Mouse (Mus musculus): ENCODE data around the gene Slc12a1.

Slc12a1 gene

DNA sequence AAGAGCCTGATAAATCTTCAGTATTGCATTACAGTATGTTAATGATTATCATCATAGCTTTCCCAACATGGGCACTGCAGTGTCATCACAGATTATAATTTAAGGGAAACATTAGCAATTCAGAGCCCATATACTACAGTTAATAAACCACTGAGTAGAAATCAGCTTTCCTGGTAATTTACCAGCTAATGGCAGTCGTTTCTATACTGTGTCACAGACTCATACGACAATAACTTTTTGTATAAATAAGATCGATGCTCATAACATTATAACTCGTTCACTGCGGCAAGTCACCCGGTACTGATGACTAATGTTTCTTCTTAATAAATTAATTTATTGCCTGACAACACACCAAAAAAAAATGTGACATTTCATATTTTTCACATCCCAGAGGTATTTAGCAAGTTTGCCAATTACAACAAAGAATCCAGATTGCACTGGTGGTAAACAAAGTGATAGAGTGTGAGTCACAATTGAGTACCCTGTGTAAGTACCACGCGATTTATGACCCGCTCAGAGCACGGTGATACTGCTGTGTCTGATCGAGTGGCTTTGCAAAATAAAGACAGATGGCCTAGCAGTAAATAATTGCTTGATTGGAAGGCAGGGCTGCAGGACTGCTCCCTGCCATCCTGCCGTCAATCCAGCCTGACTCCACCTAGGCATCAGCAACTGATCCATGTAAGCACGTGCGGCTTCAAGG, 56.7 kb downstream of the Slc12a1 start:
- DNase-seq (ENCODE audit: low read depth): no peak

DNA sequence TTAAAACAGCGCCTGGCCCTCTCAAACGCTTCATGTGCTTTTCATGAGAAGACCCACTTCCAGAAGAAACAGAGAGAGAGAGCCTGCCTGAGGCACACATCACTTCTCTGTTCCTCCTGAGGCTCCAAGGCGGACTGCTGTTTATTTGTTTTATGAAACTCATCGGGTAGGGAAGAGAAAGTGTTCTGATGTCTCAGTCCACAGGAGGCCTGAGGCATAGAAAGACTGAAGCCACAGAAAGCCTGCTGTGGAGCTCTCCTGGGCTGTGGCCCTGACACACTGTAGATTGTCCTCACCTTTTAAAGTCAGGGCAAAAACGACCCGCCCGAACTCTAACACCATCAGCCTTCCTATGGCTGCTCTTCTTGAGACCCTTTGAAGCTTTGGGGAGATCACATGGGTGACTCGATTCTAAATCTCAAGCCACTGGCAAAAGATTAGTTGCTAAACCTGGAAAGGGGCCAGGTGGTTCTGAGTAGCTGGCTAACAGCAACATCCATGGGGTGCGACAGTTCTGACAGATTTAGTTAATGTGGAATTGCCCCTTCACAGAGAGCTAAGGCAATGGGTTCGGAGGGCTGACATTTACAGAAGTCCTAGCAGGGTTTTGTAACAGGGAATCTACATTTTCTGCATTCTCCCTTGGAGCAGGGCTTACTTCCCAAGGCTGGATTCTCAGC, 59.7 kb downstream of the Slc12a1 start:
- DNase-seq (ENCODE audit: low read depth): no peak

GRCm38 (mm10) chr2:125214592-125214991, 62.3 kb downstream of the Slc12a1 start:
- peak; percentile 72 for DNase-seq (ENCODE audit: low read depth)

- no peak for DNase-seq (ENCODE audit: low read depth)
These were observed 65.0 kb downstream of the Slc12a1 start for GRCm38 (mm10) chr2:125217286-125217685.

GRCm38 (mm10) chr2:125218566-125218965, 66.3 kb downstream of the Slc12a1 start:
- DNase-seq (ENCODE audit: low read depth): no peak

- DNase-seq (ENCODE audit: low read depth): no peak
These were observed 67.0 kb downstream of the Slc12a1 start for GRCm38 (mm10) chr2:125219268-125219667.

DNA sequence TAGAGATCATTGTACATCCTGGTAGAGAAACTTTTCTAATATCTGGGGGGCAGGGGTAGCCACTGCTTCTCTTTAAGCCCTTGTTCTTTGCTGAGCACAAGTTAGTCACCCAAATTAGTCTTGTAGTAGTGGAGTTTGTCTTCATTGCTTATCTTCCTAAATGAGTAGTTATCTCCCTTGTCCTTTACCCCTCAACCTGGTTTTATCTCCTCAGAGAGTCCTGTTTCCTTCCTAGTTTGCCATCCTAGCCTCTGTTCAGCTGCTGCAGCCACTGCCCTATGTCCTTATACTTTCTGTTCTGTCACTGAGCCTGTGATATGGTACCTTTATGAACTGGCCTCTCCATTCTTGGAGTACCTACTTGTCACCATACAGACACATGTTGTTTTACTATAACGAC, 69.4 kb downstream of the Slc12a1 start:
- DNase-seq (ENCODE audit: low read depth): no peak

- no peak for DNase-seq (ENCODE audit: low read depth)
These were observed 76.4 kb downstream of the Slc12a1 start for GRCm38 (mm10) chr2:125228472-125229409.

DNA sequence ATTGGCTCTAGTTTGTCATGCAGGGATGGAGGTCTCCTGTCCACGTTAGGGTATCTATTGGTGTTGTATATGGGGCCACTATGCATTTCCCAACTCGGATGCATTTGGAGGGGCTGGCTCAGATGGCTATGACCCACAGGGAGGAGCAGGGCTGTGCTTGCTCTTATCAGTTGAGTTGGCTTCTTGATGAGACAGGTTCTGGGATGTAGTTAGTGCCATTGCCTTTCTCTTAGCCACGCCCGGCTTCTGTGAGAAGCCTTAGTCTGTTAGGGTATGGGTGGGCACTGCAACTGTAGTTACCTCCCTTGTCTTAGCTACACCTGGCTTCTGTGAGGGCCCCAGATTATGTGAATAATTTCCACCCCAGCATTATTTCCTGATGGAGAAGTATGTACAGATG, 79.9 kb downstream of the Slc12a1 start:
- no peak for DNase-seq (ENCODE audit: low read depth)

DNA sequence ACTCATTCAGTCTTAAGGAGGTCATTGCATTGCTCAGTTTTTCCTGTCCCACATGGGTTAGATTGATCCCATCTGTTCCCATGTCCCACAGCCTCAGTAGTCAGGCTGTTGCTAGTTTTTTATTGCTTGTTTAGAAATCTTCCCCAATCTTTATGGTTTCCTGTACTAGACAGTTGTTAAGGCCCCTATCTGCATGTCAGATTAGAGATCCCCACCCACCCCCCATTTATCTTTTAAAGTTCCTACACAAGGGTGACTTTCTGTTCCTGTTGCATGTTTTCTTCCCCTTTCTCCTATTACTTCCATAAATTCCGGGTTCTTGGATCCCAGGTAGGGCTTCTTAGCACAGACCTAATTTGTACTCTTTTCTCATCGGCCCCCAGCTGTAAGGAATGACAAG, 81.2 kb downstream of the Slc12a1 start:
- no peak for DNase-seq (ENCODE audit: low read depth)

DNA sequence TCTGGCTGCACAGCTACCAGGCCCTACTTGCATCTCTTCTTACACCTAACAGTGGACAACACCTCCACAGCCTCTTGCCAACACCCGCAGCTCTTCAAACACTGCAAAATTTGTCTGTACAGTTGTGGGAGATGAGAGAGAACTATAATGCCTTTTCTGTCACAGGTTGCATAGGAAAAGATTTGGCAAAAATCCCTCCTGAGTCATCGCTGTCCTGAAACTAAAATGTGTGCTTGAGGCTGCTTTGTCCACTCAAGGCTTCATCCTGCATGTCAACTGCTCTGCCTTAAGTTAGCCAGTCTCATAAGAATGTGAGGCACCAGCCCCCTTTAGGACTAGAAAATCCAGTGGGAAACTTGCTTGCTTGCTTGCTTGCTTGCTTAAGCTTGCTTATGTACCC, 81.7 kb downstream of the Slc12a1 start:
- no peak for DNase-seq (ENCODE audit: low read depth)

DNA sequence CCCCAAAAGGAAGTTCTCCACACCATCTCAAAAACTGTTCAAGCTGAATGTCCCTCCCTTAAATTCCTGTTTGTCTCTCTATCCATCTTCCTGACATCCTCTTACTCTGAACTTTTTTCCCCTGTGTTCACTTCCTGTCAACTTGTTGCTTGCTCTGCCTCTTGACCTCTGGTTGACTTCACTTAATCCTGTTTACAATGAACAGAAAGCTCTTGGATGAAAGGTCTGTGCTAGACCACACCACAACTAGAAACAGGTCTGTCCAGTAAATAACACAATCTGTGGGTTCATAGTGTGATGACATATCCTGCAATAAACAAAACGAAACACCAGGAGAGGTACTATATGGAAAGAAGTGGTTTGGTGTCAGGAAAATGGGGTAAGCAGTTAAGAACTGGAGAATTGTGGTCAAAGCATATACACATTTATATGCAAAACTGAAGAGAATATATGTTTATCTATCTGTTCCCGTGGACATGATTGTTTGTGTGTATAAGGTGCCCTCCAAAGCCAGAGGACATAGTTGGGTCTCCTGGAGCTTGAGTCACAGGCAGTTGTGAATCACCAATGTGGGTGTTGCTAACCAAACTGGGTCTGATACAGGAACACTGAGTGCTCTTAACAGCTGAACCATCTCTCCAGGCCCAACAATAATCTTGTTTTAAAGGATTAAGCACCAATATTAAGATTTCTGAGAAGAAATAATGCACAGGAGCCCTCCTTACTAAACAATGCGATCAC, 93.4 kb downstream of the Slc12a1 start:
- no peak for DNase-seq (ENCODE audit: low read depth)

GRCm38 (mm10) chr2:125246669-125247068, 94.4 kb downstream of the Slc12a1 start:
- DNase-seq (ENCODE audit: low read depth): no peak

DNA sequence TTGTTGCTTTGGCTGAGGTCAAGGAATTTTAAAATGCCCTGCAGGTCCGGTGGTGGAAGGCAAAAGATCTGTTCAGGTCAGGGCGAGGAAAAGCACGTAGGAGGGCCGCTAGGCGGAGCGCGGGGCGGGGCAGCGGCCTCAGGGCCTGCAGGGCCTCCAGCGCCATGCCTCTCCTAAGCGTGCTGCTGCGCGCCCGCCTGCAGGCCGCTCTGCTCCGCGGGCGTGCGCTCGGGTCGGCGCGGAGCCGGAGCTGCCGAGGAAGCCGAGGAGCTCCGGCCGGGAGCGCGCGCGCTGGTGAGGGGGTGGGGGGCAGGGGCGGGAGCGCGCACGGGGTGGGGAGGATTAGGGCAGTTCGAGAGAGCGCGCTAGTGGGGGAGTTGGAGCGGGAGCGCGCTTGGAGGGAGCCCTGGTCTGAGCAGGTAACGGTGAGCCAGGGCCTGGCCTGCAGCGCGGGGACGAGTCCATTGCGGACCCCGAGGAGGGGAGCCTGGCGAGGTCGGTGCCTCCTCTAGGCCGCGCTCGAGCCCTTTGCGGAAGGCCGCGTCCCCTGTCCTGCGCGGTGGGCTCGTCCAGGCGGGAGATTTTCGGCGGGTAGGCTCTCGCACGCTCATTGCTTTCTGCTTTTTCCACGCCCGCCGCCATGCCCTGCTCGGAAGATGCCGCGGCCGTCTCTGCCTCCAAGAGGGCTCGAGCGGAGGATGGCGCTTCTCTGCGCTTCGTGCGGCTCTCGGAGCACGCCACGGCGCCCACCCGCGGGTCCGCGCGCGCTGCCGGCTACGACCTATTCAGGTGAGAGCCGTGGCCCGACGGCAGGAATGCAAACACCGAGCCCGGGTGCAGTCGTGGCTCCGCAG, 95.0 kb downstream of the Slc12a1 start, which contains the start of gene Dut:
Gene Dut (plus strand): TSS at position 83 of the 854 bp plus-strand sequence.
- peak; percentile 92 for DNase-seq (ENCODE audit: low read depth)

DNA sequence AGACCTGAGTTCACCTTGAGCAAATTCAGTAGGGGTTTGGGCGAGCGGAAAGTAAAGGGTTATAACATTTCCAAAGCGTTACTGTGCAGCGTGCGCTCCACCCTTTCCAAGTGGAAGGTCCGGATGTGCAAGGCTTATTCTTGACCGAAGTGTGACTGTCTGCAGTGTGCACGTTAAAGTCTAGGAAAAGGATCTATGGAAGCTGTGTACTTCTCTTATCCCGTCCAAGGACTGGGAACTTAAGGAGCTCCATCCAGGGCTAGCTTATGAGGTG, 95.6 kb downstream of the Slc12a1 start:
- no peak for DNase-seq (ENCODE audit: low read depth)

GRCm38 (mm10) chr2:125248256-125248655, 96.0 kb downstream of the Slc12a1 start:
- DNase-seq (ENCODE audit: low read depth): no peak

DNA sequence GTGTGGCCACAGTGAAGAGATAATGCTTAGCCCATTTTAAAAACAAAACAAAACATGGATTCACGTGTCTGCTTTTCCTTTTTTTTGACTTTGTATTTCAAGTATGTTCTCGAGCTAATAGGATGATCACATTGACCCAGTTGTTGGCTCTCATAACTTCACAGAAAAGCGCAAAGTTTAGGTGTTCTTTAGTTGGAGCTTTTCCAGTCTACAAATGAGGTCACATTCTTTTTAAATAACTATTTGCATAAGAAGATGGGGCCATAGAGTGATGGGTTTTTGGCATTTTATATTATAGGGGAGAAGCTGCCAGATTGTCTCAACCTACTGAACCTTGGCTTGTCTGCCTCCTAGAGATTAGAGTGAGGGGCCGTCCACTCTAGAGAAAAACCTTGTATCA, 97.0 kb downstream of the Slc12a1 start:
- DNase-seq (ENCODE audit: low read depth): no peak

- DNase-seq (ENCODE audit: low read depth): no peak
These were observed 97.6 kb downstream of the Slc12a1 start for GRCm38 (mm10) chr2:125249874-125250273.

DNA sequence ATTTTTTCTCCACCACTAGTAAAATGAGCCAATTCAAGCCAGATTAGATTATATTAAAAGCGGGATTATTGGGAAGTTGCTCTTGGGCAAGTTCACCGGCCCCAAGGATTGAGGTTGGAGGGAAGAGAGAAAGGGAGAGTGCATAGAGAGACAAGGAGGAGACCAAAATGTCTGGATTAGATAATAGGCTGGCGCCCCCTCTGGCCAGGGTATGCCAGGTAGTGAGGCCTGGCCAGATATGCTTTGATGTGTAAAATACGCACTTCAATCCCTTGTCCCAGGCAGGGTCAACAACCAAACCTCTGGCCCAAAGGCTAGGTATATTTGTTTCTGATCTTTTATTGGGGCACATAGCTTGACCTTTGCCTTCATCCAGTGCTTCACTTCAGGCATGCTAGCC, 99.5 kb downstream of the Slc12a1 start:
- no peak for DNase-seq (ENCODE audit: low read depth)

GRCm38 (mm10) chr2:125252275-125252674, 100.0 kb downstream of the Slc12a1 start:
- no peak for DNase-seq (ENCODE audit: low read depth)

GRCm38 (mm10) chr2:125253699-125254098, 101.4 kb downstream of the Slc12a1 start:
- DNase-seq (ENCODE audit: low read depth): no peak
